Mouse (Mus musculus): ENCODE data around the gene Rhobtb1.

DNA sequence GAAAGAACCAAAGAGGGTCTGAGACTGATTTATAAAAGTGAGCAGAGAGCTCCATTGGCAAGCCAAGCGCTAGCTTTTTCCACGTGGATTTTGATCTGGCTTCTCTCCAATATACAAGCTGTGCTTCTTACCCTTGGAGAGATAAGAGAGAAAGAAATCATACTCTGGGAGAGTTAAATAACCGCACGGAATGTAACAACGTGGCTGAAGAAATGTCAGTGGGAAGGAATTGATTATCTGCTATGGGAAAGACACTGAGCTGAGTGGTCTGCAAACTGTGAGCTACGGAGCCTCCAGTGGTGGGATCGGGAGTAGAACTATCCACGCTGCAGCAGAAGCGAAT, 46.4 kb upstream of the Rhobtb1 start:
- no peak for TF ChIP-seq POLR2A (IDR thresholded peaks at IDR 0.05; ENCODE audit: borderline replicate concordance, extremely low read depth, low read depth, low read length)
- TF ChIP-seq CTCF (IDR thresholded peaks at IDR 0.05; ENCODE audit: insufficient read depth, low read length): no peak
